Comparison of ENCODE assay signal across 25 mouse cellular contexts in the genomic region with DNA sequence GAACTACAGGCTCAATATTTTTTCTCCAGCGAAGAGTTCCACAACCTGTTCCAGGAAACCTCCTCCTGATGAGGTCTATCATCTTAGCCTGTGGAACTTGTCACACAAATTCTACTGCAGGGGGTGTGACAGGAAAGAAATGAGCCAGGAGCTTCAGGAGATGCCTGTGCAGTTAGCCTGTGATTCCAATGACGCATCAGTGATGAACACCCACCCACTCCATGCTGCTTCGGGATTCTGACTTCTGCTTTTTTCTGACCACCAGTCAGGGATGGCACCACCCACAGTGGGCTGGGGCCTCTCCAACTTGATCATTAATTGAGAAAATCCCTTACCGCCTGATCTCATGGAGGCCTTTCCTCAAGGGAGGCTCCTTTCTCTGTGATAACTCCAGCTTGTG. TPM values are rescaled to one million over a fixed set of nuclear protein-coding genes. Genes with fewer than 3 reads are reported as not detected.
DNase-seq lines count a peak whose midpoint lies in the region; ATAC-seq lines count a peak whose summit lies in the region.
"Had no signal": no experiment of that assay in that cellular context is flagged by ENCODE, and none has a peak within 500 bp of the region (broad histone marks: within the 10 kb centered on the region; RNA-seq: fewer than 3 reads in every experiment).

No protein-coding gene starts in this region.

- H3K9me3 ChIP-seq in kidney, embryonic 15.5 days (replicated peaks) = no peaks in the 10 kb centered on the region
- H3K9me3 ChIP-seq: embryonic facial prominence, embryonic 12.5 days; heart, embryonic 15.5 days; limb, embryonic 15.5 days; liver, embryonic 15.5 days; neural tube, embryonic 15.5 days had no signal

- H3K27ac ChIP-seq in kidney, embryonic 15.5 days = peak overlapping the region; percentile 62; the same call in 1 of the 2 replicates
- H3K27ac ChIP-seq: embryonic facial prominence, embryonic 12.5 days; gastrocnemius, adult 2 months; heart, embryonic 15.5 days; kidney, postnatal 0 days; limb, embryonic 15.5 days; liver, embryonic 15.5 days; neural tube, embryonic 15.5 days had no signal

- H3K9ac ChIP-seq in kidney, embryonic 15.5 days = no peak overlapping the region
- H3K9ac ChIP-seq: embryonic facial prominence, embryonic 12.5 days; heart, embryonic 15.5 days; limb, embryonic 15.5 days; liver, embryonic 15.5 days; neural tube, embryonic 15.5 days had no signal

- no peak overlapping the region for H3K4me3 ChIP-seq in kidney, embryonic 15.5 days (replicated peaks)
- H3K4me3 ChIP-seq: embryonic facial prominence, embryonic 12.5 days; gastrocnemius, adult 2 months; heart, embryonic 15.5 days; limb, embryonic 15.5 days; liver, embryonic 15.5 days; megakaryocyte, embryonic 14.5 days; neural tube, embryonic 15.5 days had no signal

- no peaks in the 10 kb centered on the region for H3K27me3 ChIP-seq in kidney, embryonic 15.5 days
- H3K27me3 ChIP-seq: embryonic facial prominence, embryonic 12.5 days; limb, embryonic 15.5 days; liver, embryonic 15.5 days; neural tube, embryonic 15.5 days had no signal

- no peak for DNase-seq in kidney, postnatal 25 days
- peak; percentile 7 to 12 for DNase-seq in monocyte, adult 2 months (ENCODE audit: low read depth in 1 of 2, low spot score in 2 of 2)
- peak; percentile 12 for DNase-seq in MEL-GATA-1-ER (ENCODE audit: extremely low read depth, low read depth)
- DNase-seq in cerebellum, adult 8-10 months = no peak
- no peak for DNase-seq in adrenal gland, postnatal 14 days
- DNase-seq: adrenal gland, postnatal 25 days; cerebellum, adult 9-10 months; gastrocnemius, adult 2 months; heart, postnatal 4 days; midbrain, embryonic 14.5 days; thymus, adult 18-20 months had no signal

- peaks cover 28% of the 10 kb centered on the region for H3K4me1 ChIP-seq in kidney, embryonic 15.5 days
- H3K4me1 ChIP-seq: limb, embryonic 15.5 days; liver, embryonic 15.5 days; megakaryocyte, embryonic 14.5 days had no signal

- no peak for ATAC-seq in kidney, embryonic 15.5 days (replicated peaks; ENCODE audit: low FRiP score)
- no peak for ATAC-seq in monocyte, adult 5-6 weeks (replicated peaks; ENCODE audit: insufficient number of reproducible peaks, low FRiP score, low TSS enrichment, poor library complexity, severe bottlenecking)
- ATAC-seq in hematopoietic stem cell, adult 5-6 weeks (replicated peaks in 1 of 2; ENCODE audit: insufficient read depth in 1 of 2, low FRiP score in 2 of 2, low TSS enrichment in 1 of 2, low read depth in 1 of 2, poor library complexity in 2 of 2, severe bottlenecking in 2 of 2) = peak; percentile 59 to 62
- ATAC-seq: activated CD4-positive, CD25-positive, alpha-beta regulatory T cell, adult 4 months; forebrain, embryonic 14.5 days; hindbrain, embryonic 16.5 days; intestine, embryonic 16.5 days had no signal

- H3K36me3 ChIP-seq in kidney, embryonic 15.5 days = no peaks in the 10 kb centered on the region
- H3K36me3 ChIP-seq: embryonic facial prominence, embryonic 12.5 days; heart, embryonic 15.5 days; limb, embryonic 15.5 days; liver, embryonic 15.5 days; neural tube, embryonic 15.5 days had no signal

- no peak overlapping the region for H3K4me2 ChIP-seq in kidney, embryonic 15.5 days
- H3K4me2 ChIP-seq: embryonic facial prominence, embryonic 12.5 days; heart, embryonic 15.5 days; limb, embryonic 15.5 days; liver, embryonic 15.5 days; neural tube, embryonic 15.5 days had no signal

- 60% methylated on average over 4 of the region's 4 CpGs for WGBS in kidney, embryonic 15.5 days

RNA-seq across cellular contexts. Expression of a gene that starts 54.1 kb away (rescaled TPM):
- 87.9 and 89.6 TPM in 2 replicates for polyA plus RNA-seq in kidney, embryonic 15.5 days (2015; fragmentation: Nextera tagmentation; extraction: Ambion mirVana)
- 79.7 to 125 TPM (median 111 TPM) in 3 replicates for total RNA-seq in monocyte, adult 5-6 weeks (2017)
- 78.9 and 84.6 TPM in 2 replicates for total RNA-seq in hematopoietic stem cell, adult 5-6 weeks (2017)
- 45.9 and 50.8 TPM in 2 replicates for total RNA-seq in adrenal gland, postnatal 14 days (2021)

Comparison
In these comparisons a context has a peak if more than half of its experiments do, and no peak if none do; other contexts are left out.
1. ATAC-seq: peak in hematopoietic stem cell, adult 5-6 weeks (2 of 2); none in kidney, embryonic 15.5 days (single experiment) and monocyte, adult 5-6 weeks (single experiment).
2. DNase-seq: peak in monocyte, adult 2 months (2 of 2) and MEL-GATA-1-ER (single experiment); none in kidney, postnatal 25 days (0 of 2), cerebellum, adult 8-10 months (single experiment) and adrenal gland, postnatal 14 days (single experiment).